Mouse (Mus musculus) forebrain, embryonic 13.5 days (tissue): ENCODE measurements at regions not wholly inside any gene's neighbourhood (a gene's known extent, or its start where the extent isn't known, plus 50 kb on each side); places are given as distances from the start of the nearest gene placed in this dataset.
A peak's percentile ranks its signal among the peaks of the same experiment; 100 is the strongest.

Experiments
- ATAC-seq: fragments of 200-750 bp; cut with Nextera tagmentation; 2 replicates; pipeline ENCODE4 v1.8.0; 2017
- H3K27ac ChIP-seq: fragments of 300-500 bp; sonication (generic); 2 replicates; pipeline ENCODE4 v1.5.1; 2015; ENCODE audit warnings: inconsistent platforms, mild to moderate bottlenecking, moderate library complexity
- H3K27me3 ChIP-seq: fragments of 300-500 bp; sonication (generic); 2 replicates; pipeline ENCODE4 v1.6.1; 2015; ENCODE audit warnings: mild to moderate bottlenecking, inconsistent platforms
- H3K36me3 ChIP-seq: fragments of 300-500 bp; sonication (generic); 2 replicates; pipeline ENCODE4 v1.6.1; 2015; ENCODE audit warnings: mild to moderate bottlenecking, inconsistent platforms; ENCODE audit not compliant: poor library complexity, severe bottlenecking
- H3K4me1 ChIP-seq: fragments of 300-500 bp; sonication (generic); 2 replicates; pipeline ENCODE4 v1.6.1; 2015; ENCODE audit warnings: inconsistent platforms
- H3K4me2 ChIP-seq: fragments of 300-500 bp; sonication (generic); 2 replicates; pipeline ENCODE4 v1.6.1; 2015; ENCODE audit warnings: inconsistent platforms, mild to moderate bottlenecking, moderate library complexity
- H3K4me3 ChIP-seq: fragments of 300-500 bp; sonication (generic); 2 replicates; pipeline ENCODE4 v1.5.1; 2015; ENCODE audit warnings: mild to moderate bottlenecking, inconsistent platforms
- H3K9ac ChIP-seq: fragments of 300-500 bp; sonication (generic); 2 replicates; pipeline ENCODE4 v1.6.1; 2015; ENCODE audit warnings: mild to moderate bottlenecking, inconsistent platforms
- H3K9me3 ChIP-seq: fragments of 300-500 bp; sonication (generic); replicated peaks from 2 replicates; pipeline ENCODE4 v1.6.1; 2016; ENCODE audit warnings: inconsistent platforms
- WGBS: fragments of 180-500 bp; shearing (Covaris S2); methylation state at CpG from one replicate; pipeline ENCODE4 v1.1.7; 2015; 5-methylcytosine and 5-hydroxymethylcytosine counted together

DNA sequence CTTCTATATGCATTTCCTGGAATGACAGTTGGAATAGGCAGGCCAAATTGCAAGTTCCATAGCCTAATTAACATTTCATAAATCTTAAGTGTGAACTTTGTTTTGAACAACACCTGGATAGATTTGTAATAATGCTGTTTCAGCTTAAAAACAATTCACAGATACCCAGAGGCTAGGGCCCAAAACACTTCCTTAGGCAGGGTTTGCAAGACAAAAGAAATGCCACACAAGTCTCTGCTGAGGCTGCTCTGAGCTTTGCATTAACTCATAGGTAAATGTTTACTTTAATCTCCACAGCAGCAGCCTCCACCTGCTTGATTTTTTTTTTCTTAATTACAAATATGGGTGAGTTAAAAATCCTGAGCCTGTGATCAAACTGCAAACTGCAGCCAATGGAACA lies 118.4 kb downstream of the Gnat3 start:
- no peaks in the 10 kb centered on the region for H3K36me3 ChIP-seq
- no peak overlapping the region for H3K4me3 ChIP-seq
- no peaks in the 10 kb centered on the region for H3K27me3 ChIP-seq
- no peak overlapping the region for H3K27ac ChIP-seq
- H3K9me3 ChIP-seq: no peaks in the 10 kb centered on the region
- no peak for ATAC-seq
- H3K9ac ChIP-seq: no peak overlapping the region
- H3K4me1 ChIP-seq: no peaks in the 10 kb centered on the region
- no peak overlapping the region for H3K4me2 ChIP-seq

- no peaks in the 10 kb centered on the region for H3K27me3 ChIP-seq
- H3K27ac ChIP-seq: no peak overlapping the region
- no peak for ATAC-seq
- no peaks in the 10 kb centered on the region for H3K9me3 ChIP-seq
- no peak overlapping the region for H3K9ac ChIP-seq
- H3K36me3 ChIP-seq: no peaks in the 10 kb centered on the region
- H3K4me1 ChIP-seq: no peaks in the 10 kb centered on the region
- no peak overlapping the region for H3K4me3 ChIP-seq
- H3K4me2 ChIP-seq: no peak overlapping the region
- 86% methylated on average over 9 of the region's 9 CpGs for WGBS
Observed at GRCm38 (mm10) chr5:18082219-18082618, 119.9 kb downstream of the Gnat3 start.

DNA sequence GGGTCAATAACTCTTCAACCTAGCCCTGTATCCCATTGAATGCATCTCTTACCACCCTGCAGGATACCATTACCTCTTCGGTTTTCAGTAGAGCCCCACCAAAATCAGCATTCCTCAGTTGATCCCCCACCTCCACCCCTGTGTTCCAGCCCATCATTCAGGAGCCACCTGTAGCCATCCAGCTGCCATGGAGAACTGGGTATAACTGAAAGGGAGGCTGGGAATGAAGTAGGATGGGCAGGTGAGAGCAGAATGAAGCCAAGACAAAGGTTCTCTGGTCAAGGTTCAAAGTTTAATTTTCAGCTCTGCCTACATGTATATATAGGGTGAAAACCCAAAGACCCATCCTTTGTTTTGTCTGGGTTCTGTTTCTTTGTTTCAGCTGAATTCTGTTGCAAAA lies 121.4 kb downstream of the Gnat3 start:
- no peak for ATAC-seq
- 74% methylated on average over 1 of the region's 1 CpGs for WGBS
- Histone ChIP-seq H3K9me3 (no peaks in the 10 kb centered on the region), H3K9ac (no peak overlapping the region), H3K36me3 (no peaks in the 10 kb centered on the region), H3K27me3 (no peaks in the 10 kb centered on the region), H3K4me2 (no peak overlapping the region), H3K27ac (no peak overlapping the region), H3K4me1 (no peaks in the 10 kb centered on the region), H3K4me3 (no peak overlapping the region)

DNA sequence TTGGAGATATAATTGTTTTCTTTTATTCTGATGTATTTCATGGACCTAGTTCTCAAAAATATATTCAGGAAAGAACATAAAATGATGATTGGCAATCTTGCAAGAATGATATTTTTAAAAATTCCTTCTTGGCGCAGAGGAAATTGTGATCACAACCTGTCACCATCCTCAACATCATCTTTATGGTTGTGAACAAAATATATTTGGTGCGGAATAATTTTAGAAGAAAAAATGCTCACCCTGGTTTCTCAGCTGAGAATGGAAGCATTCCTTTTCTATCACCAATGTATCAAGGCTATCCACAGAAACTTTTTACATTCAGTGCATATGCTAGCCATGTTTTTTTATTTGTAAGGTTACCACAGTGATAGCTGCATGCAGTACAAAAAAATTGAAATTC lies 123.1 kb downstream of the Gnat3 start:
- no peak for ATAC-seq
- no peaks in the 10 kb centered on the region for H3K4me1 ChIP-seq

DNA sequence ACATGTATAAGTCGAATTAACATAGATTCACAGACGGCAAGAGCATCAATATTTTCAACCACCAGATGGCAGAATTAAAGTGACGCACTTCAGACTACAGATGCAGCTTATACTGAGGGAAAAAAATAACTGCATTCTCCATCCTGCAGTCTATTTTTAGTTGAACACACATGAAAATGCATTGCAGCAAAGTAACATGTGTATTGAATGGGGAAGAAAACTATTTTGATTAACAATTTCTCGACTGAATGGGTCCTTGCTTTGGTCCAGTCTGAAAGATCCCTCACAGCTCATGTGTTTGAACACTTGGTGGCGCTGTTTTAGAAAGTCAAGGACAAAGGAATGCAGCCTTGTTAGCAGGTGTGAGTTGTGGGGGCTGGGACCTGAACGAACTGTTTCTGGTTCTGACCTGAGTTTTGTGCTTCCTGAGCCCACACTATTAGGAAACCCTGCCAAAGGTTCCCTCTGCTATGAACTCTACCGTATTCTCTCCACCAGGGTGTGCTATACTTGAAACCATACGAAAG lies 125.6 kb downstream of the Gnat3 start:
- 39% methylated on average over 8 of the region's 8 CpGs for WGBS
- ATAC-seq: peak; percentile 94
- H3K27me3 ChIP-seq: no peaks in the 10 kb centered on the region
- no peak overlapping the region for H3K9ac ChIP-seq
- no peaks in the 10 kb centered on the region for H3K4me1 ChIP-seq
- H3K36me3 ChIP-seq: no peaks in the 10 kb centered on the region
- no peak overlapping the region for H3K4me3 ChIP-seq
- peak overlapping the region; percentile 10; the same call in 1 of the 2 replicates for H3K4me2 ChIP-seq
- no peak overlapping the region for H3K27ac ChIP-seq
- H3K9me3 ChIP-seq: no peaks in the 10 kb centered on the region

More for the DNA sequence above, 123.1 kb downstream of the Gnat3 start:
- H3K4me3 ChIP-seq: no peak overlapping the region
- H3K9ac ChIP-seq: no peak overlapping the region
- H3K4me2 ChIP-seq: no peak overlapping the region
- H3K9me3 ChIP-seq: no peaks in the 10 kb centered on the region
- no peaks in the 10 kb centered on the region for H3K36me3 ChIP-seq
- H3K27ac ChIP-seq: no peak overlapping the region
- 91% methylated on average over 2 of the region's 2 CpGs for WGBS
- H3K27me3 ChIP-seq: no peaks in the 10 kb centered on the region

DNA sequence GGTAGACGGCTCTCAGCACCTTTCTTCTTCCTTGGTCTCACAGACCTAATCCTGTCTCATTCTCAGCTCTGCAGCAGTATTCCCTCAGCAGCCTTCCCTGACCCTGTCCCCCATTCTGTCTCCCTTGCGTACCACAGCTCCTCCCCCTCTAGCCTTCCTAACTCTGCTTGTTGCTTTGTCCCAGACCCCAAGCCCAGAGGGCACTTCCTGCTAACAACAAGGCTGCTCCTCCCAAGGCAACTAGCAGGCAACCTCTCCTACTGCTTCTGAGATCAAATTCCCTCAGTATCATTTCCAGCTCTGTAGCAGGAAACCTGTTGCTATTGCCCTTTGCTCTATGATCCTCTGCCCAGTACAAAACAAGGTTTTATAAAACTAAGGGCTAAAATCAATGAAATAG lies 127.6 kb downstream of the Gnat3 start:
- Histone ChIP-seq H3K4me1 (no peaks in the 10 kb centered on the region), H3K4me3 (no peak overlapping the region), H3K4me2 (no peak overlapping the region), H3K27me3 (no peaks in the 10 kb centered on the region), H3K9ac (no peak overlapping the region), H3K9me3 (no peaks in the 10 kb centered on the region), H3K27ac (no peak overlapping the region), H3K36me3 (no peaks in the 10 kb centered on the region)
- ATAC-seq: no peak
- WGBS: 46% methylated on average over 2 of the region's 2 CpGs

GRCm38 (mm10) chr5:18114905-18115689 lies 152.7 kb downstream of the Gnat3 start:
- H3K27ac ChIP-seq: no peak overlapping the region
- no peaks in the 10 kb centered on the region for H3K4me1 ChIP-seq
- no peaks in the 10 kb centered on the region for H3K36me3 ChIP-seq
- ATAC-seq: no peak
- no peaks in the 10 kb centered on the region for H3K27me3 ChIP-seq
- no peak overlapping the region for H3K4me2 ChIP-seq
- no peaks in the 10 kb centered on the region for H3K9me3 ChIP-seq
- WGBS: 22% methylated on average over 3 of the region's 3 CpGs
- H3K4me3 ChIP-seq: no peak overlapping the region
- no peak overlapping the region for H3K9ac ChIP-seq

GRCm38 (mm10) chr5:18135794-18136678 lies 173.7 kb downstream of the Gnat3 start:
- Histone ChIP-seq H3K4me1 (peaks cover 27% of the 10 kb centered on the region), H3K27me3 (no peaks in the 10 kb centered on the region), H3K9me3 (no peaks in the 10 kb centered on the region; the same call in 1 of the 2 replicates), H3K27ac (peak overlapping the region; percentile 45; the same call in 1 of the 2 replicates), H3K4me2 (peak overlapping the region; percentile 6; the same call in 1 of the 2 replicates), H3K36me3 (no peaks in the 10 kb centered on the region), H3K9ac (no peak overlapping the region), H3K4me3 (no peak overlapping the region)
- peak; percentile 80 for ATAC-seq
- 27% methylated on average over 7 of the region's 7 CpGs for WGBS

GRCm38 (mm10) chr5:18137450-18138061 lies 175.2 kb downstream of the Gnat3 start:
- Histone ChIP-seq H3K27ac (peak overlapping the region; percentile 25), H3K9ac (no peak overlapping the region), H3K4me2 (no peak overlapping the region), H3K4me1 (peaks cover 27% of the 10 kb centered on the region), H3K36me3 (no peaks in the 10 kb centered on the region), H3K27me3 (no peaks in the 10 kb centered on the region), H3K9me3 (no peaks in the 10 kb centered on the region; the same call in 1 of the 2 replicates), H3K4me3 (no peak overlapping the region)
- 20% methylated on average over 4 of the region's 4 CpGs for WGBS
- ATAC-seq: peak; percentile 87

DNA sequence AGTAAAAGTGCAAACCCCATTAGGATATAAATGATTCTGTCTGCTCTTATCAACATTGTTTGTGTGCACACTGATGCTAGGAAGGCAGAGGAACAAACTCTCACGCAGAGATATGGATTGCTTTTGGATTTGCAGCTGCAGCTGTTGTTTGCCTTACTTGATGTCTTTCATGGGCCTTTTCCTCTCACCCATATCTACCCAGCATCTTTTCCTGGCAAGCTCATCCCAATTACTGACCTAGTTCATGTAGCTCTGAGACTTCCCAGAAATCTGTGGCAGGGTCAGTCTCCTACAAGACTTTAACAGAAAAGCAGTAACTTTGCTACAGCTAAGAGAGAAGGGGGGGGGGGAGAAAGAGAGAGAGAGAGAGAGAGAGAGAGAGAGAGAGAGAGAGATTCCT lies 189.9 kb downstream of the Gnat3 start:
- Histone ChIP-seq H3K9ac (no peak overlapping the region), H3K4me2 (no peak overlapping the region), H3K27ac (no peak overlapping the region), H3K36me3 (no peaks in the 10 kb centered on the region), H3K27me3 (no peaks in the 10 kb centered on the region), H3K4me1 (no peaks in the 10 kb centered on the region), H3K9me3 (no peaks in the 10 kb centered on the region), H3K4me3 (no peak overlapping the region)
- no peak for ATAC-seq
- 90% methylated on average over 1 of the region's 1 CpGs for WGBS

DNA sequence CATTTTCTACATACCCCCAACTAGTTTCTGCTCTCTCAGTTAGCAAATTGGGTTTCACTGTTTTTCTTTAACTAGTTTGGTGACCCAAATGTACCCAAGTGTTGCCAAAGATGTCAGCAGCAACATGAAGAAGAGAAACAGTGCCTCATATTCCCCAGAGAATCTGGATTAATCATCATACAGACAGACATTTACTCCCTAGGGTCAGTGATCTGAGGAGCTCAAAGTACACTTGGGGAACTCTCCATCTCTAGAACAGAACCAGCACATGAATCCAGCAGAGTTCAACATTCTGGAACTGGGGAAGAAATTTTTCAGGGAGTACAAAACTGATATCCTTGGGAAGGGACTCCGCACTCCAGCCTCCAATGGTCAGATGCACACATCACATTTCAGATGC lies 191.4 kb downstream of the Gnat3 start:
- Histone ChIP-seq H3K9ac (no peak overlapping the region), H3K27ac (no peak overlapping the region), H3K9me3 (0 out of 2 replicates have a peak, but pooled peaks cover 4% of the 10 kb centered on the region), H3K4me3 (no peak overlapping the region), H3K4me2 (no peak overlapping the region), H3K36me3 (no peaks in the 10 kb centered on the region), H3K4me1 (no peaks in the 10 kb centered on the region), H3K27me3 (no peaks in the 10 kb centered on the region)
- WGBS: 98% methylated on average over 1 of the region's 1 CpGs
- no peak for ATAC-seq

DNA sequence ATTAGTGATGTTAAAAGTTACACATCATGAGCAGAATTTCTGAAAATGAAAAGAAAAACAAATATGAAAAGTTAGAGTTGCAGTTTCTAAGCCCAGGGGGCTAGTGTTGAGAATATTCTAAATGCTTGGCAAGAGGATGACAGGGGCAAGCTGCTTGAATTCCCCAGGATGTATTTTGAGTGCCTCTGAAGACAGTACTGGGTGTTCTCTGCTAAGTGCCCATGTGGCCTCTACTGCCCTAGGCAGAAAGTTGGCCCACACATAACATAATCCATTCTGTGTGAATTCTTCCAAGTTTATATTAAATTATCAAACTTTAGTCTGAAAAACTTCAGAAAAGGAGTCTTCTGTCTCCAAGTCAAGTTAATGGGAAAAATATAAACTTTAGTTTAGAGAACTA lies 196.6 kb downstream of the Gnai1 start:
- Histone ChIP-seq H3K27ac (no peak overlapping the region), H3K4me1 (no peaks in the 10 kb centered on the region), H3K27me3 (no peaks in the 10 kb centered on the region), H3K9ac (no peak overlapping the region), H3K36me3 (no peaks in the 10 kb centered on the region), H3K4me3 (no peak overlapping the region), H3K4me2 (no peak overlapping the region), H3K9me3 (0 out of 2 replicates have a peak, but pooled peaks cover 2% of the 10 kb centered on the region)
- no peak for ATAC-seq
